Comparison of ENCODE assay signal across 8 mouse cellular contexts in the genomic region with DNA sequence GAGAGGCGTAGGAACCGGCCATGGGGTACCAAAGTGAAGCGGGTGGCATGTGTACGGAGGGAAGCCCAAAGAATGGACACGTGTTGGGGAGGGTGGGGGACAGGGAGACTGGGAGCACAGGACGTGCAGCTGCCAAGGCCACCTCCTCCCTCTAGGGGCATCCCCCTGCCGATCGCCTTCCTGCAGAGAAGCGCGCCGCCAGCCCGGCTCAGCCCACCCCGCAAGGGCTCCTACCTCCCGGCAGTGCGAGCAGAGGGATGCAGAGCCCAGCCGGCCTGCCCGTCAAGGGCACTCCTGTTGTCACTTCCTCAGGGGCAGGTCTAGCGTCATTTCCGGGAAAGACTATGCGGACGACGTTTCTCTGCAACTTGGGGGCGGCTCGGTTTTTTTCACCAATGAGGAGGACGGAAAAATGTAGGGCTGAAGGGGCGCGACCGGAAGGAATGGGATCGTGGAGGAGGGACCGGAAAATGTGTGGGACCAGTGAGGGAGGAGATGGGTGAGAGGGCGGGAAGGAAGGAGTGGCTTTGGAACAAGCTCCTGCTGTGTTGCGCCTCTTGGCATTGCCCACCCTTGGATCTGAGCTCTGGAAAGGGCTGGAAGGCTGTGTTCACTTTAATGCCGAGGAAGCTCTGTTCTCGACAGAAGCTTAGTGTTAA. TPM values are rescaled to one million over a fixed set of nuclear protein-coding genes. Genes with fewer than 3 reads are reported as not detected.
DNase-seq lines count a peak whose midpoint lies in the region; ATAC-seq and TF ChIP-seq lines count a peak whose summit lies in the region.

Gene Txn2 (minus strand): TSS at position 334 of the 659 bp plus-strand sequence.

- ATAC-seq in kidney, embryonic 14.5 days (ENCODE audit: low FRiP score, low TSS enrichment) = peak; percentile 96
- peak; percentile 94 for ATAC-seq in limb, embryonic 15.5 days (ENCODE audit: insufficient number of reproducible peaks, low FRiP score, low TSS enrichment, low read depth)

- peaks cover 35% of the 10 kb centered on the region for H3K4me1 ChIP-seq in bone marrow macrophage, adult 2 months (ENCODE audit: control insufficient read depth, insufficient read depth, low read length)
- 0 out of 2 replicates have a peak, but pooled peaks cover 4% of the 10 kb centered on the region for H3K4me1 ChIP-seq in embryonic fibroblast, embryonic 13.5 days (ENCODE audit: control insufficient read depth, insufficient read depth, low read length)
- H3K4me1 ChIP-seq in kidney, embryonic 14.5 days (ENCODE audit: control insufficient read depth, insufficient read depth, low read length) = peaks cover 9% of the 10 kb centered on the region
- peaks cover 27% of the 10 kb centered on the region for H3K4me1 ChIP-seq in limb, embryonic 15.5 days

- peak within 1 kb of the TSS; percentile 81 for H3K4me2 ChIP-seq in kidney, embryonic 14.5 days (replicated peaks; ENCODE audit: low read depth, low read length)
- H3K4me2 ChIP-seq in limb, embryonic 15.5 days = peak within 1 kb of the TSS; percentile 72

- TF ChIP-seq POLR2A in bone marrow macrophage, adult 2 months (IDR thresholded peaks at IDR 0.05; ENCODE audit: borderline replicate concordance, low read depth, low read length) = no peak
- peak; percentile 89 for TF ChIP-seq POLR2A in embryonic fibroblast, embryonic 13.5 days (IDR thresholded peaks at IDR 0.05; ENCODE audit: low read depth, low read length)

- TF ChIP-seq CTCF in bone marrow macrophage, adult 2 months (IDR thresholded peaks at IDR 0.05; ENCODE audit: low read depth, low read length) = no peak
- TF ChIP-seq CTCF in embryonic fibroblast, embryonic 13.5 days (IDR thresholded peaks at IDR 0.05; ENCODE audit: borderline replicate concordance, insufficient read depth, low read length) = no peak

- peak within 1 kb of the TSS; percentile 85 for H3K27ac ChIP-seq in bone marrow macrophage, adult 2 months (ENCODE audit: insufficient read depth, low read depth, low read length)
- peak within 1 kb of the TSS; percentile 69 for H3K27ac ChIP-seq in embryonic fibroblast, embryonic 13.5 days (ENCODE audit: insufficient read depth, low read length)
- peak within 1 kb of the TSS; percentile 90 for H3K27ac ChIP-seq in kidney, embryonic 14.5 days (ENCODE audit: low read depth, low read length)
- H3K27ac ChIP-seq in limb, embryonic 15.5 days = peak within 1 kb of the TSS; percentile 95

- WGBS in kidney, embryonic 14.5 days = under 1% methylated on average over 33 of the region's 34 CpGs
- WGBS in limb, embryonic 15.5 days = under 1% methylated on average over 34 of the region's 34 CpGs

- H3K4me3 ChIP-seq in bone marrow macrophage, adult 2 months (ENCODE audit: insufficient read depth, low read length) = peak within 1 kb of the TSS; percentile 71
- H3K4me3 ChIP-seq in embryonic fibroblast, embryonic 13.5 days (ENCODE audit: insufficient read depth, low read length) = peak within 1 kb of the TSS; percentile 68
- H3K4me3 ChIP-seq in kidney, embryonic 14.5 days (ENCODE audit: low read length) = peak within 1 kb of the TSS; percentile 78
- H3K4me3 ChIP-seq in limb, embryonic 15.5 days = peak within 1 kb of the TSS; percentile 93

- H3K9me3 ChIP-seq in kidney, embryonic 14.5 days (ENCODE audit: control insufficient read depth, low read length) = no peaks in the 10 kb centered on the region
- H3K9me3 ChIP-seq in limb, embryonic 15.5 days = no peaks in the 10 kb centered on the region

- peaks cover 26% of the 10 kb centered on the region for H3K36me3 ChIP-seq in kidney, embryonic 14.5 days (ENCODE audit: control insufficient read depth, insufficient read depth, low read length)
- peaks cover 25% of the 10 kb centered on the region for H3K36me3 ChIP-seq in limb, embryonic 15.5 days

- DNase-seq in A20 (ENCODE audit: low read depth, low spot score) = peak; percentile 99
- DNase-seq in heart, adult 9 months (ENCODE audit: low spot score in 2 of 2) = peak; percentile 99
- peak; percentile 94 to 97 for DNase-seq in monocyte, adult 2 months (ENCODE audit: low read depth in 1 of 2, low spot score in 2 of 2)
- DNase-seq in spleen, postnatal 36 days (ENCODE audit: low spot score in 2 of 2) = peak; percentile 97 to 98

- no peaks in the 10 kb centered on the region for H3K27me3 ChIP-seq in kidney, embryonic 14.5 days (ENCODE audit: control insufficient read depth, insufficient read depth, low read length)
- no peaks in the 10 kb centered on the region for H3K27me3 ChIP-seq in limb, embryonic 15.5 days

- peak within 1 kb of the TSS; percentile 79 for H3K9ac ChIP-seq in kidney, embryonic 14.5 days (ENCODE audit: low read depth, low read length)
- peak within 1 kb of the TSS; percentile 78 for H3K9ac ChIP-seq in limb, embryonic 15.5 days

RNA-seq across cellular contexts. Expression of gene Txn2, which starts in this region (rescaled TPM):
- polyA plus RNA-seq in bone marrow macrophage, adult 2 months (2012; ENCODE audit: insufficient read depth, insufficient read length, missing spikeins) = 141 and 148 TPM in 2 replicates
- 229 and 271 TPM in 2 replicates for polyA plus RNA-seq in embryonic fibroblast, embryonic 13.5 days (2011; ENCODE audit: insufficient read length, low read depth, missing spikeins)
- polyA plus RNA-seq in kidney, embryonic 14.5 days (2014; fragmentation: Nextera tagmentation; extraction: Ambion mirVana) = 269 and 294 TPM in 2 replicates
- 231 and 263 TPM in 2 replicates for polyA plus RNA-seq in limb, embryonic 15.5 days (2015; fragmentation: Nextera tagmentation; extraction: Ambion mirVana)

Comparison
In these comparisons a context has a peak if more than half of its experiments do, and no peak if none do; other contexts are left out.
1. Peak in every context shown above with its lines: DNase-seq, ATAC-seq, H3K4me3 ChIP-seq and H3K27ac ChIP-seq.